Mouse (Mus musculus): ENCODE data around the gene Cd248. TPM values are rescaled to one million over a fixed set of nuclear protein-coding genes. Genes with fewer than 3 reads are reported as not detected.

The Cd248 gene
- polyA plus RNA-seq, 1 experiment from 2014 or later = 11.9 TPM

- 37% methylated on average over 5 of the region's 5 CpGs for WGBS
- Histone ChIP-seq H3K27me3 (replicated peaks; ENCODE audit: control insufficient read depth, insufficient read depth, low read length) (no peaks in the 10 kb centered on the region), H3K9me3 (ENCODE audit: control insufficient read depth, low read length) (no peaks in the 10 kb centered on the region), H3K36me3 (ENCODE audit: control insufficient read depth, insufficient read depth) (no peaks in the 10 kb centered on the region), H3K4me1 (replicated peaks; ENCODE audit: control insufficient read depth, insufficient read depth, low read length) (peaks cover 10% of the 10 kb centered on the region), H3K4me2 (ENCODE audit: low read length) (no peak overlapping the region), H3K4me3 (replicated peaks; ENCODE audit: low read length) (no peak overlapping the region), H3K27ac (ENCODE audit: low read length) (peak overlapping the region; percentile 44), H3K9ac (replicated peaks; ENCODE audit: low read depth, low read length) (no peak overlapping the region)
- ATAC-seq = peak; percentile 39; the same call in 1 of the 2 replicates
These were observed 7.2 kb upstream of the Cd248 start for GRCm38 (mm10) chr19:5060365-5061330.

- peaks cover 10% of the 10 kb centered on the region for H3K4me1 ChIP-seq (replicated peaks; ENCODE audit: control insufficient read depth, insufficient read depth, low read length)
- H3K36me3 ChIP-seq (ENCODE audit: control insufficient read depth, insufficient read depth) = no peaks in the 10 kb centered on the region
- ATAC-seq = no peak
- H3K4me2 ChIP-seq (ENCODE audit: low read length) = no peak overlapping the region
- no peak overlapping the region for H3K27ac ChIP-seq (ENCODE audit: low read length)
- H3K4me3 ChIP-seq (replicated peaks; ENCODE audit: low read length) = no peak overlapping the region
- H3K9ac ChIP-seq (replicated peaks; ENCODE audit: low read depth, low read length) = no peak overlapping the region
- WGBS = 87% methylated on average over 5 of the region's 5 CpGs
- H3K27me3 ChIP-seq (replicated peaks; ENCODE audit: control insufficient read depth, insufficient read depth, low read length) = no peaks in the 10 kb centered on the region
- no peaks in the 10 kb centered on the region for H3K9me3 ChIP-seq (ENCODE audit: control insufficient read depth, low read length)
These were observed 5.8 kb upstream of the Cd248 start for GRCm38 (mm10) chr19:5062041-5062440.

DNA sequence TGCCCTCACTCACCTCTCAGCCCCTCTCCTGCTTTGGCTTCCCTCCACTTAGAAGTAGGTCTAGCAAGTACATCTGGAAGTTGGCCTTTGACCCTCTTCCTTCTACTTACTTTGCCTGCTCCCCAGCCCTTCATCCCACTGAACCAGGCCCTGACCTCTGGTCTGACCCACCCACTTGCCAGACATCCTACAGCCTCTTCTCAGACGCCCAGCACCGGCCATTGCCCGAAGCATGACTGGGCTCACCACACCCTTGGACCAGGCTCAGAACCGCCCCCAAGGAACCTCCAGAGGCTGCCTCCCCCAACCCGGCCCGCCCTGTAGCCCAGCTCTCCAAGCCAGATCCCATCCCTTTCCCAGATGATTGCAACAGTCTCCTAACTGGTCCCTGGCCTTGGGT lies 5.4 kb upstream of the Cd248 start:
- no peak overlapping the region for H3K9ac ChIP-seq (replicated peaks; ENCODE audit: low read depth, low read length)
- ATAC-seq = no peak

DNA sequence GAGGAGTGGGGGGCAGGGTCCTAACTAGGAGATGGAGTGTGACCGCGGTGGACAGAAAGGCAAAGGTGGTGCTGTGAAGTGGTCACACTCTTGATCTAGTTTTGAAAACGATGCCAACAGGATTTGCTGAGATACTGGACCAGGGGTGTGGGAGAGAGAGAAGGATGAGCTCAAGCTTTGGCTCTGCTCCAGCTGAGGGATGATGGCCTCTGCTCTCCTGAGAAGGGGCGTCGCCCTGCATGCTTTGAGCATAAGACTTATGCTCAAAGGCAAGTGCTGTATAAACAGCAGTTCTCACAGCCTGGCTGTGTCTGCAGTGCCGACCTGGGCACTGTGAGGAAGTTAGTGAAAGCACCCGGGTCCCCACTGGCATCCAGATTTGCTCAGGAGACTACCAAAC lies 2.8 kb upstream of the Cd248 start:
- Histone ChIP-seq H3K9ac (replicated peaks; ENCODE audit: low read depth, low read length) (no peak overlapping the region), H3K36me3 (ENCODE audit: control insufficient read depth, insufficient read depth) (no peaks in the 10 kb centered on the region), H3K4me2 (ENCODE audit: low read length) (no peak overlapping the region), H3K27ac (ENCODE audit: low read length) (no peak overlapping the region), H3K27me3 (replicated peaks; ENCODE audit: control insufficient read depth, insufficient read depth, low read length) (peaks cover 6% of the 10 kb centered on the region; the same call in 1 of the 2 replicates), H3K4me3 (replicated peaks; ENCODE audit: low read length) (no peak overlapping the region), H3K9me3 (ENCODE audit: control insufficient read depth, low read length) (no peaks in the 10 kb centered on the region), H3K4me1 (replicated peaks; ENCODE audit: control insufficient read depth, insufficient read depth, low read length) (peaks cover 24% of the 10 kb centered on the region)
- no peak for ATAC-seq
- WGBS = 66% methylated on average over 7 of the region's 7 CpGs

More for the DNA sequence above, 5.4 kb upstream of the Cd248 start:
- Histone ChIP-seq H3K36me3 (ENCODE audit: control insufficient read depth, insufficient read depth) (no peaks in the 10 kb centered on the region), H3K27ac (ENCODE audit: low read length) (no peak overlapping the region), H3K4me1 (replicated peaks; ENCODE audit: control insufficient read depth, insufficient read depth, low read length) (peaks cover 12% of the 10 kb centered on the region), H3K9me3 (ENCODE audit: control insufficient read depth, low read length) (no peaks in the 10 kb centered on the region), H3K4me2 (ENCODE audit: low read length) (no peak overlapping the region), H3K4me3 (replicated peaks; ENCODE audit: low read length) (no peak overlapping the region), H3K27me3 (replicated peaks; ENCODE audit: control insufficient read depth, insufficient read depth, low read length) (no peaks in the 10 kb centered on the region)
- 88% methylated on average over 6 of the region's 6 CpGs for WGBS

DNA sequence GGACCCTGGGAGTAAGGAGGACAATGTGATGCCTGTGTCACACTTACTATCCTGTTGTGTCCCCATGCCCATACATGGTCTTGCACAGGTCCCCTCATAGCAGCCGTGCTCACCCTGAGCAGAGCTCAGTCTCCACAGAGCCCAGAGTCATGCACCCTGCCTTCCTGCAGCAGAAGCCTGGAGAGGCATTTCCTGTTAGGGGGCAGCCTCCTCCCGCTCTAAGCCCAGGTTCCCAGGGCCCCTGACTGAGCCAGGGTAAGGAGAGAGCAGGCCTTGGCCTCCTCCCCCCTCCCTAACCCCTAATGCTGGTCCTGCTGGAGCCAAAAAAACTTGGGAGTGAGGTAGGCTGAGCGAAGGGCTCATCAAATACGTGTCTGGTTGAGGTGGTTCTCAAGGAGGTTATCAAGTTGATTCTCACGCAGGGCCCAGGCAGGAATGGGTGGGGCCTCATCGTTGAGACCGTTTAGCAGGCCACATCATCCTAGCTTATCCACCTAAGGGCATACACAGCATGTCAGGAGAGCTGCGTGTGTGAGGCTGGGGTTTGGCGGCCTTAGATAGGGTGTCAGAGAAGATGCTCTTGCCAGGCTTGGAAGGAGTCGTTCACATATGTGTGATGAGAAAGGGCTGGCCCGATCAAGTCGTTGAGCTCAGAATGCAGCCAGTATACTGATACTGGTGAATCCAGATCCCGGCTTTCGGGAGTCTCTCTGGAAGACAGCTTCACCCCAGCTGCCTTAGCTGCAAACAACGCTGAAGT lies 658 bp upstream of the Cd248 start:
- WGBS = 10% methylated on average over 15 of the region's 15 CpGs
- Histone ChIP-seq H3K27me3 (replicated peaks; ENCODE audit: control insufficient read depth, insufficient read depth, low read length) (peaks cover 6% of the 10 kb centered on the region; the same call in 1 of the 2 replicates), H3K9ac (replicated peaks; ENCODE audit: low read depth, low read length) (peak overlapping the region; percentile 52), H3K4me1 (replicated peaks; ENCODE audit: control insufficient read depth, insufficient read depth, low read length) (peaks cover 29% of the 10 kb centered on the region), H3K4me3 (replicated peaks; ENCODE audit: low read length) (peak overlapping the region; percentile 45), H3K27ac (ENCODE audit: low read length) (0 out of 2 replicates have a peak overlapping the region, but pooled peaks have one; percentile 8), H3K9me3 (ENCODE audit: control insufficient read depth, low read length) (no peaks in the 10 kb centered on the region), H3K4me2 (ENCODE audit: low read length) (peak overlapping the region; percentile 84), H3K36me3 (ENCODE audit: control insufficient read depth, insufficient read depth) (no peaks in the 10 kb centered on the region)
- ATAC-seq = no peak

- Histone ChIP-seq H3K9me3 (ENCODE audit: control insufficient read depth, low read length) (no peaks in the 10 kb centered on the region), H3K4me3 (replicated peaks; ENCODE audit: low read length) (peak overlapping the region; percentile 45), H3K9ac (replicated peaks; ENCODE audit: low read depth, low read length) (peak overlapping the region; percentile 52), H3K4me2 (ENCODE audit: low read length) (peak overlapping the region; percentile 84), H3K27ac (ENCODE audit: low read length) (no peak overlapping the region), H3K27me3 (replicated peaks; ENCODE audit: control insufficient read depth, insufficient read depth, low read length) (peaks cover 6% of the 10 kb centered on the region; the same call in 1 of the 2 replicates), H3K36me3 (ENCODE audit: control insufficient read depth, insufficient read depth) (no peaks in the 10 kb centered on the region), H3K4me1 (replicated peaks; ENCODE audit: control insufficient read depth, insufficient read depth, low read length) (peaks cover 35% of the 10 kb centered on the region)
- 0 out of 2 replicates have a peak, but pooled peaks have one; percentile 1 for ATAC-seq
- whole genome bisulfite sequencing = 36% methylated on average over 21 of the region's 21 CpGs
These were observed 824 bp downstream of the Cd248 start for GRCm38 (mm10) chr19:5068570-5069234.

DNA sequence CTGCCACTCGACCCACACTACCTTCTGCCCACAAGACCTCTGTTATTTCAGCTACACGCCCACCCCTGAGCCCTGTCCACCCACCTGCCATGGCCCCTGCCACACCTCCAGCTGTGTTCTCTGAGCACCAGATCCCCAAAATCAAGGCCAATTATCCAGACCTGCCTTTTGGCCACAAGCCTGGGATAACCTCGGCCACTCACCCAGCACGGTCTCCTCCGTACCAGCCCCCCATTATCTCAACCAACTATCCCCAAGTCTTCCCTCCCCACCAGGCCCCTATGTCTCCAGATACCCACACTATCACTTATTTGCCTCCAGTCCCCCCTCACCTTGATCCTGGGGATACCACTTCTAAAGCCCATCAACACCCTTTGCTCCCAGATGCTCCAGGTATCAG lies 1.6 kb downstream of the Cd248 start:
- Histone ChIP-seq H3K4me3 (replicated peaks; ENCODE audit: low read length) (no peak overlapping the region), H3K4me1 (replicated peaks; ENCODE audit: control insufficient read depth, insufficient read depth, low read length) (peaks cover 35% of the 10 kb centered on the region), H3K9ac (replicated peaks; ENCODE audit: low read depth, low read length) (no peak overlapping the region), H3K27me3 (replicated peaks; ENCODE audit: control insufficient read depth, insufficient read depth, low read length) (peaks cover 6% of the 10 kb centered on the region; the same call in 1 of the 2 replicates), H3K36me3 (ENCODE audit: control insufficient read depth, insufficient read depth) (no peaks in the 10 kb centered on the region), H3K9me3 (ENCODE audit: control insufficient read depth, low read length) (no peaks in the 10 kb centered on the region), H3K4me2 (ENCODE audit: low read length) (no peak overlapping the region), H3K27ac (ENCODE audit: low read length) (no peak overlapping the region)
- no peak for ATAC-seq
- WGBS = 93% methylated on average over 5 of the region's 5 CpGs

GRCm38 (mm10) chr19:5069978-5070377 lies 2.1 kb downstream of the Cd248 start:
- Histone ChIP-seq H3K9ac (replicated peaks; ENCODE audit: low read depth, low read length) (no peak overlapping the region), H3K27me3 (replicated peaks; ENCODE audit: control insufficient read depth, insufficient read depth, low read length) (peaks cover 6% of the 10 kb centered on the region; the same call in 1 of the 2 replicates)
- no peak for ATAC-seq

More at GRCm38 (mm10) chr19:5069978-5070377, 2.1 kb downstream of the Cd248 start:
- H3K4me2 ChIP-seq (ENCODE audit: low read length) = no peak overlapping the region
- H3K27ac ChIP-seq (ENCODE audit: low read length) = no peak overlapping the region
- no peak overlapping the region for H3K4me3 ChIP-seq (replicated peaks; ENCODE audit: low read length)
- H3K36me3 ChIP-seq (ENCODE audit: control insufficient read depth, insufficient read depth) = no peaks in the 10 kb centered on the region
- 84% methylated on average over 7 of the region's 7 CpGs for WGBS
- H3K9me3 ChIP-seq (ENCODE audit: control insufficient read depth, low read length) = no peaks in the 10 kb centered on the region
- H3K4me1 ChIP-seq (replicated peaks; ENCODE audit: control insufficient read depth, insufficient read depth, low read length) = peaks cover 35% of the 10 kb centered on the region

Measured in forebrain, embryonic 16.5 days (tissue).